Mouse (Mus musculus): ENCODE results near the gene Itgb5.

DNA sequence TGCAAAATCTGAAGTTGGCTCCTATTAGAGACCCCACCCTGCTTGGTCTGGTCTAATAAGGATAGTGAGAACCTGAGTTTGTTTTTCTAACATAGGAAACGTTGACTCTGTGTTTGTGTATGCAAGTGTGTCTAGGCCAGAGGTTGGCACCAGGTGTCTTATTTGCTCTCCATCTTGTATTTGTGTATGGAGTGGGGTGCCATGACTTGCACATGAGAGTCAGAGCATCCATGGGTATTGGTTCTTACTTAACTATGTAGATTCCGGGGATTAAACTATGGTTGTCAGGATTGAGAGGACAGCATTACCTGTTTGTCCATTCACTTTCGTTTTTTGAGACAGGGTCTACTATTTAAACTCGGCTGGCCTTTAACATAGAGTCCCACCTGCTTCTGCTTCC is 123.5 kb downstream of the Itgb5 start:
- TF ChIP-seq CTCF (IDR thresholded peaks at IDR 0.05; ENCODE audit: insufficient read depth, low read length) (no peak), POLR2A (IDR thresholded peaks at IDR 0.05; ENCODE audit: borderline replicate concordance, extremely low read depth, low read depth, low read length) (no peak)

All from lung, adult 2 months (tissue).